Mouse (Mus musculus): ENCODE measurements around the gene Ctse.
"Not testable (repeated sequence)": the region's sequence is repeated elsewhere in the genome, so short reads cannot be mapped to it uniquely, and the experiment has no call there.

The Ctse gene

GRCm38 (mm10) chr1:131637791-131638540 lies at the start of gene Ctse:
Gene Ctse, plus strand, starts transcription at chr1:131638306.
- DNase-seq (ENCODE audit: low spot score in 2 of 2), result no peak

DNA sequence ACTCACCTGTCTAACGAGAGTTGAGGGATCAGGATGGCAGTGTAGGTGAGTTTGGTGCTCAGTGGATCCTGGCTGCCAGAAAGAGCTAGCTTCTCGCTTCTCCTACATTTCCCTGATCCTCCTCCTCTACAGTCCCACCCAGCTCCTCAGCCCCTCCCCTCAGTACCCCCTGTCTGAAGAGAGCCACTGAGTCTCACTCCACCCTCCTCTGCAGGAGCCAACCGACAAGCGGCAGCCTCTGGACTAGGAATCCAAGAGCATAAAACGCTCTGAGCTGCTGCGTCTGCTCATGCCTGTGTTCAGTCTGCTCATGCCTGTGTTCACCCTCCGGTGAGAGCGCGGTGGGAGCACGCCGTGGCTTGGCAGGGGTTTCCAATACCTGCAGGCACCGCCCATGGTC lies 39.2 kb upstream of the Ctse start, which contains the start of gene Avpr1b:
Gene Avpr1b, plus strand, starts transcription at position 335 of the 400 bp plus-strand sequence.
- no peak for DNase-seq (ENCODE audit: low spot score in 2 of 2)

DNA sequence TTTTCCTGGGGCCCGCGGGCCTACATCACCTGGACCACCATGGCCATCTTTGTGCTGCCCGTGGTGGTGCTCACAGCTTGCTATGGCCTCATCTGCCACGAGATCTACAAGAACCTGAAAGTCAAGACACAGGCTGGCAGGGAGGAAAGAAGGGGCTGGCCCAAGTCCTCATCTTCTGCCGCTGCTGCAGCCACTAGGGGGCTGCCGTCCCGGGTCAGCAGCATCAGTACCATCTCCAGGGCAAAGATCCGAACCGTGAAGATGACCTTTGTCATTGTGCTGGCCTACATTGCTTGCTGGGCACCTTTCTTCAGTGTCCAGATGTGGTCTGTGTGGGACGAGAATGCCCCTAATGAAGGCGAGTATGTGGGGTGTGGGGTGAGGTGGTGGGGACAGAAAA lies 37.8 kb upstream of the Ctse start:
- DNase-seq (ENCODE audit: low spot score in 2 of 2), result no peak

GRCm38 (mm10) chr1:131606719-131607118 lies 31.4 kb upstream of the Ctse start:
- DNase-seq (ENCODE audit: low spot score in 2 of 2), result no peak

GRCm38 (mm10) chr1:131612556-131613155 lies 25.4 kb upstream of the Ctse start:
- DNase-seq (ENCODE audit: low spot score in 2 of 2), result peak in 1 of 2 experiments; percentile 19

DNA sequence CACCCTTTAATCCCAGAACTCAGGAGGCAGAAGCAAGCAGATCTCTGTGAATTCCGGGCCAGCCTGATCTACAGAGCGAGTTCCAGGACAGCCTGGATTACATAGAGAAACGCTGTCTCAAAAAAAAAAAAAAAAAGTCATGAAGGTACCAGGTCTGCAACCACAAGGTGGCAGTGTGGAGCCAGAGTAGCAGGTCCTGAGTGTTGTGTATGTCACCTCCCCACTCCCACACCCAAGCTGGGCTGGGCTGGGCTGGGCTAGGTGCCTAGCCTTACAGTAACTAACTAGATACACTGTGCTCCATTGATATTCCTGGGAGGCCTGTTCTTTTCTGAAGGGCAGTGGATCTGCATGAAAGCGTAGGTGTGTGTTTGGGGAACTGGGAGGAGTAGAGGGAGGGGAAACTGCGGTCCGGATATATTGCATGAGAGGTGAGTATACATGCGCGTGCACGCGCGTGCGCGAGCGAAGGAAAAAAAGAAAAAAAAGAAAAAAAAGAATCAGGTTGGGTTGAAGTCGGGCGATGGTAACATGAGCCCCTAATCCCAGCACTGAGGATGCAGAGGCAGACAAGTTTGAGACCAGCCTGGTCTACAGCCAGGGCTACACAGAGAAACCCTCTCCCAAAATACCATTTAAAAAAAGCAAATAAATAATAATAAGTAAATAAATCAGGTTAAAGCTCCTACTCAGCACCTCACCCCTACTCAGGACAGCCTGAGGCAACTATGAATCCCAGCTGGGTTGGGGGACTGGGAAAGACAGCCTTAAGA lies 24.6 kb upstream of the Ctse start:
- DNase-seq (ENCODE audit: low spot score in 2 of 2), result peak; percentile 75 to 80

GRCm38 (mm10) chr1:131614641-131615040 lies 23.5 kb upstream of the Ctse start:
- DNase-seq (ENCODE audit: low spot score in 2 of 2), result no peak

GRCm38 (mm10) chr1:131616131-131616530 lies 22.0 kb upstream of the Ctse start:
- no peak for DNase-seq (ENCODE audit: low spot score in 2 of 2)

GRCm38 (mm10) chr1:131616546-131617220 lies 21.4 kb upstream of the Ctse start:
- DNase-seq (ENCODE audit: low spot score in 2 of 2), result no peak

DNA sequence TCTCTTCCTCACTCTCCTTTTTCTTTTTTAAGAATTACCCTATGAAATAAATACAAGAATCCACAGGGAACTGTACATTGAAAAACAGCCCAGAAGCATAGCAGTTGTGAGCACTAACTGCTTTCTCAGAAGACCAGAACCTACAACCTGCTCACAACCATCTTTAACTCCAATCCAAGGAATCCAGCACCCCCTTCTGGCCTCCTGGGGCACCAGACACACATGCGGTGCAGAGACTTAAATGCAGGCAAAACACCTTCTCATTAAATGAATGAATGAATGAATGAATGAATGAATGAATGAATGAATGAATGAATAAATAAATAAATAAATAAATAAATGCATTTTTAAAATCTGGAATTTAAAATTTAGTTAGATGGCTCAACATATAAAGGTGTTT lies 19.5 kb upstream of the Ctse start:
- no peak for DNase-seq (ENCODE audit: low spot score in 2 of 2)

DNA sequence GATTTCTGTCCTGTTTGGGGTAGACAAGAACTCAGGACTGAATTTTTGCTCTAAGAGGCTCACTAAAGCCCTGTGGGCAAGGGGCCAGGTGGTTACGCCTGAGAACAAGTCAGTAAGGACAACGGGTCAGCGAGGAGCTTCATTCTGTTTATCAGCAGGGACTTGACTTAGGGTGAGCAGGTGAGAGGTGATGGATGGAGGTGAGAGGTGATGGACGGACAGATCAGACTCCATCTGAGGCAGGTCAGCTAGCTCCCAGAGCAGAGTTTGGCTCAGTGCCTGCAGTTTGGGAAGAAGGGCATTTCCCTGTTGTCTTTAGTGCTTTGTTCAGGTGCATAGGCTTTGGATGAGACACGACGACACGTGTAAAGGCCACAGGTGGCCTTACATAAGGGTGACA lies 18.8 kb upstream of the Ctse start:
- DNase-seq (ENCODE audit: low spot score in 2 of 2), result no peak

GRCm38 (mm10) chr1:131623644-131624043 lies 14.5 kb upstream of the Ctse start:
- DNase-seq (ENCODE audit: low spot score in 2 of 2), result peak; percentile 34 to 53

DNA sequence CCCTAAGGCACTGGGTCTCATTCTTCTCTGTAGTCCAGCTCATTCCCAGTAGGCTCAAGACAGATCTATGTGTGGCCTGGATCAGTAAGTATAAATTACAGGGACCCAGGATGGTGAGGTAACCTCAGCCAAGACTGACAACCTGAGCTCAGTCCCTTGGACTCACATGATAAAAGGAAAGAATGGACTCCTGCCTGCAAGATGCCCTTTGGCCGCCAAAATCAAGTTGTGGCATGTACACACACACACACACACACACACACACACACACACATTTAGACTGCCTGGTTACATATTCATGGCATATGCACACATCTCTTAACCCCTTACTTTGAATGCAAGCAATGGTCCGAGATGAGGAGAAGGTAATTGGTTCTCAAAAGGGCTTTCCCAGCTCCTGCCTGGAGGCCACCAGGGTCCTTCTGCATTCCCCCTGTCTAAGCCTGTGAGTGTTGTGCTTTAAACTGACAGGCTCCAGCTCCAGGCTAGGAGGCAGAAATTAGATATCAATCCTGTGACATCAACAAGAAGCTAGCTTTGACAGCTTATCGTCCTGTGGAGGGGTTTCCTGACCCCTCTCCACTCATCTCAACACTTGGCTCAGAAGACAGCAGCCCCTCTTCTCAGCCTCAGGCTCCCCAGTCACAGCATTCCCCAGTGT lies 13.8 kb upstream of the Ctse start:
- no peak for DNase-seq (ENCODE audit: low spot score in 2 of 2)

- no peak for DNase-seq (ENCODE audit: low spot score in 2 of 2)
Observed at GRCm38 (mm10) chr1:131626200-131626599, 11.9 kb upstream of the Ctse start.

- not testable (repeated sequence) for DNase-seq (ENCODE audit: low spot score in 2 of 2)
Observed at GRCm38 (mm10) chr1:131632216-131632615, 5.9 kb upstream of the Ctse start.

DNA sequence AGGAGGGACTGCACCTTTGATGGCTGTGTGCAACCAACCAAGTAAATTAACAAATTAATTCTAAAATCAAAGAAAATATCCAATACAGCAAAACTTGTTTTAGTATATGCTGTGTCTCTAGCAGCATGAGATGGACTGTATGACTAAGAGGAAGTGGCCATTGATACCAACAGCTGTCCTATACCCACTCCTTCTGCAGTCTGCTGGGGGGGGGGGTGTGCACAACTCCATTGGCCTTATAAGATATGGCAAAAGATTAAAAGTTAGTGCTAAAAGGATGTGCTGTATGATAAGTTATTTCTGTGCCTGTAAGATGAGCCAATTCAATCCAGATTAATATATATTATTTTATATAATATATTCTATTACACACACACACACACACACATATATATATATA lies 3.6 kb upstream of the Ctse start:
- no peak for DNase-seq (ENCODE audit: low spot score in 2 of 2)

DNA sequence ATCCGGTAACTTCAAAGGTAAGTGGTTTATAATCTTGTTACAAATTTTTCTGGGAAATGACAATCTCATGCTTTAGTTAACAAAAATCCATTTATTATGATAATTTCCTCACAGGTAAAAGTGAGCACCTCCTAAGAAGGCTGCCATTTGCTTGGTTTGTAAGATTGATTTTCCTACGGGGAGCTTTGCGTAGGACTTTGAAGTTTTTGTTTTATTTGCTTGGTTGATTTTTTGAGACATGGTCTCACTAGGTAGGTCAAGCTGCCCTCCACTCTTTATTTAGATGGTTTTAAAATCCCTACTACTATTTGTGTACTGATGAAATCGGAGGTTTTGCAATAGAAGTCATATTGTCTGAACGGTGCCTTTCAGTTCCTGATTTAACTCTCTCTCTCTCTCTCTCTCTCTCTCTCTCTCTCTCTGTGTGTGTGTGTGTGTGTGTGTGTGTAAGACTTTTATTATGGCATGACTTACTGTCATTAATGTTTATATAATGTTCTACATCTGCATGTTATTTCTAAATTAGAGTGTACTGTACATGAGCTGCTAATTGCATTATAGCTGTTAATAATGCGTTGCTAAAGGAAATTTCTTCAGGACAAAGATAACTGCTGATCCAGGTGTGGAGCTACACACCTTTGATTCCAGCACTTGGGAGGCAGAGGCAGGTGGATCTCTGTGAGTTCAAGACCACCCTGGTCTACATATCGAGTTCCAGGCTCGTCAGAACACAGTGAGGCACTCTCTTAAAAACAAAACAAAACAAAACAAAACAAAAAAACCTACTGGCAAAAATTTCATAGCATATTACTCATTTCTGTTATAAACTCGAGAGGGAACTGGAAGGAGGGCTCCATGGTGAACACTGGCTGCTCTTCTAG lies 675 bp downstream of the Ctse start:
- DNase-seq (ENCODE audit: low spot score in 2 of 2), result no peak

DNA sequence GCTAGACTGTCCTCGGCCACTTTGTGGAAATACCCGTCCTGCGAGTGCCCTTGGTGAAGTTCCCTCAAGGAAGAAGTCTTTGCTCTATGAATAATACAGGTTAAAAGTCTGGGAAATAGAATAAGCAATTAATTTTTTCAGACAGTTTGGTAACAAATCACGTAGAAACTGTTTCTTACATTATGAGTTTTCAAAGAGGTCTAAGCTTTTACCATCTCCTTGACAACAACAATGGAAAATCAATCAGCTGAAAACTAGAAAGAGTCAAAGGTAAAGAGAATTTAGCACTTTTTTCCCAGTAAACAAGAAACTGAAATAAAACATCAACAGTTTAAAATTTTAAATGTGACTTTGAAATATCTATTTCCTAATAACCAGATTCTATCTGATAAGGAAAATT lies 2.0 kb downstream of the Ctse start:
- DNase-seq (ENCODE audit: low spot score in 2 of 2), result no peak

DNA sequence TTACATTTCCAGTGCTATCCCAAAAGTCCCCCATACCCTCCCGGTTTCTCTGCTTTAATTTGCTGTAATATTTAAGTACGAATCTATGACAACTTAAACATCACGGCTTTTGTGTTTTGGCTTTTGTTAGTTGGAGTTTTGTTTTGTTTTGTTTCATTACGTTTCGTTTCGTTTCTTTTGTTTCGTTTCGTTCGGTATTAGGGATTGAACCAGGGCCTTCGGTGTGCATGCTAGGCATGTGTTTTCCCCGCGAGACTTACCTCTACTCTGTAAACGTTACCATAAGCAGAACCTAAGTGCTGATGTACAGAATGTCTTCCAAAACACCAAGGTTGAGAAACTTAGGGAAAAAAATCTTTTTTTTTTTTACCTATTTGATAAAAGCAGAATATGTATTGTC lies 3.5 kb downstream of the Ctse start:
- DNase-seq (ENCODE audit: low spot score in 2 of 2), result no peak

DNA sequence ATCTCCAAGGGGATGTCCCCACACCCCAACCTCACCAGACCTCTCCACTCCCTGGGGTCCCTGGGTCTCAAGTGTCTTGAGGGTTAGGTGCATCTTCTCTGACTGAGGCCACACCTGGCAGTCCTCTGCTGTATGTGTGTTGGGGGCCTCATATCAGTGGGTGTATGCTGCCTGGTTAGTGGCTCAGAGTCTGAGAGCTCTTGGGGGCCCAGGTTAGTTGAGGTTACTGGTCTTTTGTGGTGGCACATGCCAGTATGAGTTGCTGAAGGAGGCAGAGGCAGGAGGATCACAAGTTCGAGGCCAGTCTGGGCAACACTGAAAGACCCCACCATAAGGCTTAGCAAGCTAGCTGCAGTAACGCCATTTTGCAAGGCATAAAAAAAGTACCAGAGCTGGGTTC lies 4.1 kb downstream of the Ctse start:
- DNase-seq (ENCODE audit: low spot score in 2 of 2), result no peak

Data from urinary bladder, postnatal 36 days (tissue).